12 mouse cellular contexts compared by ENCODE assay signal in the genomic region with DNA sequence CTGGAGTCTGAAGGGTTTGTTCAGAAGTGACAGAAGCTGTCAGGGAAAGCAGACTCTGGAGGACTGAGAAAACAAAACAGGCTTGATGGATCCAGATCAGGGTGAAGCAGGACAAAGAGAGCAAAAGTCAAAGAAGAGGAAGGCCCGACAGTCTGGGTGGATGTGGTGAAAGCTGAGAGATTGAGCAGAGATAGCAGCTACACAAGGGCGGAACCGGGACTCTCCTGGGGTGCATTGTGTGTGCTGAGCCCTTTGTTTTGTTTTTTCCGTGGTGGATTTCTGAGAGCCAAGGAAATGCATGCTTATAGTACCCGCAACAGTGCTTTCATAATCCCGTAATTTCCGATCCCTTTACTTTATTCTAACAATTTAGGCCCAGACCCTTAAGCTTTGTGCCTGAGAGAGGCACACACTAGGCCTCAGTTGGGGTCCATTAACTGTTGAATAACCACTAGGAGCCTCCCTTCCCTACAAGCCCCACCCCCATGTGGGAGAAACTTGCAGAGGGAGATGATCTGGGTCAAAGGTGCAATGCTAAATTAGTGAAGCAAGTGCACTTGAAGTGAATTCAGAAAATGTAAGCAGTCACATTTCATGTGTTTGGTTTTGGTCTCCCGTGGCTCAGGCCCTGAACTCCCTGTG. TPM values are rescaled to one million over a fixed set of nuclear protein-coding genes. Genes with fewer than 3 reads are reported as not detected.
A peak's percentile ranks its signal among the peaks of the same experiment; 100 is the strongest.
DNase-seq lines count a peak whose midpoint lies in the region; ATAC-seq and TF ChIP-seq lines count a peak whose summit lies in the region.
"Had no signal": no experiment of that assay in that cellular context is flagged by ENCODE, and none has a peak within 500 bp of the region (broad histone marks: within the 10 kb centered on the region; RNA-seq: fewer than 3 reads in every experiment).

No protein-coding gene starts in this region.

- no peak for DNase-seq in layer of hippocampus, adult 2 months (ENCODE audit: low spot score in 2 of 2)
- DNase-seq in layer of hippocampus, postnatal 14 days (ENCODE audit: low spot score in 2 of 2), result no peak
- DNase-seq in MEL (ENCODE audit: low read depth, low spot score), result peak; percentile 5
- peak; percentile 19 for DNase-seq in embryo, embryonic 9.5 days (ENCODE audit: extremely low spot score)
- DNase-seq in adrenal gland, adult (ENCODE audit: inconsistent age in 2 of 2, low spot score in 1 of 2), result no peak
- DNase-seq in frontal cortex, postnatal 25 days (ENCODE audit: low spot score in 2 of 2), result no peak
- DNase-seq: adrenal gland, postnatal 10 days; cerebellum, adult 11 months; kidney, postnatal 4 days had no signal

- no peaks in the 10 kb centered on the region for H3K36me3 ChIP-seq in MEL (ENCODE audit: control insufficient read depth in 1 of 2, insufficient read depth in 2 of 2, low read length in 2 of 2)
- peaks cover 65% of the 10 kb centered on the region for H3K36me3 ChIP-seq in midbrain, embryonic 12.5 days
- H3K36me3 ChIP-seq in intestine, postnatal 0 days (ENCODE audit: control insufficient read depth, insufficient read depth), result no peaks in the 10 kb centered on the region
- H3K36me3 ChIP-seq: limb, embryonic 12.5 days had no signal

- TF ChIP-seq POLR2A in MEL (IDR thresholded peaks at IDR 0.05; ENCODE audit: control insufficient read depth in 1 of 2, insufficient read depth in 1 of 2, low read depth in 1 of 2, low read length in 2 of 2, poor library complexity in 1 of 2), result no peak

- peak; percentile 52; the same call in 1 of the 2 replicates for ATAC-seq in midbrain, embryonic 12.5 days (ENCODE audit: low FRiP score, low read depth)
- no peak for ATAC-seq in intestine, postnatal 0 days

- no peaks in the 10 kb centered on the region for H3K9me3 ChIP-seq in MEL (replicated peaks; ENCODE audit: insufficient read depth, low read length)
- H3K9me3 ChIP-seq in midbrain, embryonic 12.5 days, result no peaks in the 10 kb centered on the region
- no peaks in the 10 kb centered on the region for H3K9me3 ChIP-seq in intestine, postnatal 0 days (ENCODE audit: control insufficient read depth)
- H3K9me3 ChIP-seq: limb, embryonic 12.5 days had no signal

- no peak overlapping the region for H3K9ac ChIP-seq in MEL (ENCODE audit: control insufficient read depth, low read depth, low read length, poor library complexity, severe bottlenecking)
- no peak overlapping the region for H3K9ac ChIP-seq in midbrain, embryonic 12.5 days (replicated peaks)
- no peak overlapping the region for H3K9ac ChIP-seq in intestine, postnatal 0 days (ENCODE audit: low read depth, low read length)
- H3K9ac ChIP-seq: limb, embryonic 12.5 days had no signal

- 18% methylated on average over 8 of the region's 8 CpGs for WGBS in midbrain, embryonic 12.5 days
- WGBS in intestine, postnatal 0 days, result 49% methylated on average over 8 of the region's 8 CpGs

- no peak for TF ChIP-seq EP300 in MEL (IDR thresholded peaks at IDR 0.05; ENCODE audit: low read depth in 1 of 2, low read length in 2 of 2)

- no peaks in the 10 kb centered on the region for H3K4me1 ChIP-seq in MEL (ENCODE audit: control insufficient read depth in 1 of 2, insufficient read depth in 2 of 2, low read length in 2 of 2)
- peaks cover 15% of the 10 kb centered on the region for H3K4me1 ChIP-seq in midbrain, embryonic 12.5 days
- no peaks in the 10 kb centered on the region for H3K4me1 ChIP-seq in intestine, postnatal 0 days (replicated peaks; ENCODE audit: control insufficient read depth, insufficient read depth, low read length)
- H3K4me1 ChIP-seq: limb, embryonic 12.5 days had no signal

- no peak overlapping the region for H3K4me3 ChIP-seq in layer of hippocampus, adult 2 months
- H3K4me3 ChIP-seq in MEL (ENCODE audit: control insufficient read depth in 1 of 2, insufficient read depth in 1 of 2, low read depth in 2 of 2, low read length in 2 of 2), result no peak overlapping the region
- no peak overlapping the region for H3K4me3 ChIP-seq in midbrain, embryonic 12.5 days
- H3K4me3 ChIP-seq in intestine, postnatal 0 days (ENCODE audit: low read depth, low read length), result no peak overlapping the region
- H3K4me3 ChIP-seq: limb, embryonic 12.5 days had no signal

- peak overlapping the region; percentile 64 for H3K27ac ChIP-seq in layer of hippocampus, adult 2 months
- H3K27ac ChIP-seq in MEL (ENCODE audit: control insufficient read depth, low read depth, low read length), result no peak overlapping the region
- peak overlapping the region; percentile 61; the same call in 1 of the 2 replicates for H3K27ac ChIP-seq in midbrain, embryonic 12.5 days (replicated peaks)
- H3K27ac ChIP-seq in intestine, postnatal 0 days (ENCODE audit: low read depth, low read length), result no peak overlapping the region
- H3K27ac ChIP-seq: limb, embryonic 12.5 days had no signal

- H3K27me3 ChIP-seq in MEL (ENCODE audit: control insufficient read depth in 1 of 2, insufficient read depth in 2 of 2, low read length in 2 of 2), result peaks cover 6 to 7% of the 10 kb centered on the region in 2 experiments
- H3K27me3 ChIP-seq in midbrain, embryonic 12.5 days, result no peaks in the 10 kb centered on the region
- no peaks in the 10 kb centered on the region for H3K27me3 ChIP-seq in intestine, postnatal 0 days (replicated peaks; ENCODE audit: control insufficient read depth, insufficient read depth, low read length)
- H3K27me3 ChIP-seq: limb, embryonic 12.5 days had no signal

- H3K79me2 ChIP-seq in MEL (ENCODE audit: control insufficient read depth, insufficient read depth, low read length, poor library complexity), result no peaks in the 10 kb centered on the region

- no peak overlapping the region for H3K4me2 ChIP-seq in midbrain, embryonic 12.5 days (replicated peaks)
- no peak overlapping the region for H3K4me2 ChIP-seq in intestine, postnatal 0 days (replicated peaks; ENCODE audit: low read depth)
- H3K4me2 ChIP-seq: limb, embryonic 12.5 days had no signal

- no peak for TF ChIP-seq CTCF in layer of hippocampus, adult 2 months (conservative IDR thresholded peaks at IDR 0.05)
- no peak for TF ChIP-seq CTCF in MEL (IDR thresholded peaks at IDR 0.05 in 2 of 3, conservative IDR thresholded peaks at IDR 0.05 in 1 of 3; ENCODE audit: control insufficient read depth in 1 of 3, insufficient read depth in 1 of 3, low read depth in 2 of 3, low read length in 3 of 3, poor library complexity in 1 of 3, severe bottlenecking in 1 of 3)
- no peak for TF ChIP-seq CTCF in intestine, postnatal 0 days (IDR thresholded peaks at IDR 0.05; ENCODE audit: low read depth)

- TF ChIP-seq RAD21 in MEL (IDR thresholded peaks at IDR 0.05; ENCODE audit: low read depth, low read length), result no peak

TF ChIP-seq in MEL, 35 proteins besides CTCF, POLR2A, EP300 and RAD21:
- peak; percentile 23; the same call in 1 of the 2 replicates for TF ChIP-seq GATA1 (IDR thresholded peaks at IDR 0.05; ENCODE audit: low read depth, low read length)
- TF ChIP-seq ETS1 (IDR thresholded peaks at IDR 0.05; ENCODE audit: low read depth, low read length), result no peak
- no peak for TF ChIP-seq UBTF (IDR thresholded peaks at IDR 0.05; ENCODE audit: borderline replicate concordance, insufficient read depth, low read depth, low read length)
- TF ChIP-seq MEF2A (IDR thresholded peaks at IDR 0.05; ENCODE audit: extremely low read depth, insufficient replicate concordance, low read depth, low read length, poor library complexity, severe bottlenecking), result no peak

RNA-seq across cellular contexts. Expression of a gene that starts 35.9 kb away (rescaled TPM):
- total RNA-seq in layer of hippocampus, adult 2 months (2021), result 100 to 1,000 TPM; 274 to 276 TPM
- 100 to 1,000 TPM; 304 to 313 TPM for total RNA-seq in layer of hippocampus, postnatal 14 days (2021)
- total RNA-seq in MEL (2012; rRNA removed), result not detected in 2 replicates
- polyA plus RNA-seq in MEL (2012; ENCODE audit: insufficient read depth in 1 of 2, insufficient read length in 2 of 2, low read depth in 1 of 2, low replicate concordance in 2 of 2, missing spikeins in 1 of 2), result not detected
- 452 and 456 TPM in 2 replicates for polyA plus RNA-seq in midbrain, embryonic 12.5 days (2016; fragmentation: Nextera tagmentation; extraction: Ambion mirVana)
- polyA plus RNA-seq in intestine, postnatal 0 days (2015; fragmentation: Nextera tagmentation; extraction: Ambion mirVana), result 9.6 and 10.3 TPM in 2 replicates

Comparison
In these comparisons a context has a peak if more than half of its experiments do, and no peak if none do; other contexts are left out.
1. DNase-seq: peak in MEL (single experiment) and embryo, embryonic 9.5 days (single experiment); none in layer of hippocampus, adult 2 months (0 of 2), layer of hippocampus, postnatal 14 days (0 of 2), adrenal gland, adult (0 of 2) and frontal cortex, postnatal 25 days (0 of 2).
2. H3K27ac ChIP-seq: peak in layer of hippocampus, adult 2 months (single experiment) and midbrain, embryonic 12.5 days (single experiment); none in MEL (single experiment) and intestine, postnatal 0 days (single experiment).
3. RNA of a gene that starts 35.9 kb away (total RNA-seq): 304 to 313 TPM in layer of hippocampus, postnatal 14 days and 274 to 276 TPM in layer of hippocampus, adult 2 months; not detected in MEL; every median in the first group is over 100 times any median in the second.